Mouse (Mus musculus): Measurements from ENCODE around the gene Dmrta2. TPM values are rescaled to one million over a fixed set of nuclear protein-coding genes. Genes with fewer than 3 reads are reported as not detected.

Dmrta2 gene
- total RNA-seq, 4 experiments from 2014 or later, result 1.7 to 3.4 (median 2.2) TPM

GRCm38 (mm10) chr4:109979461-109980320 lies 1.8 kb downstream of the Dmrta2 start:
- no peak for DNase-seq (ENCODE audit: low spot score in 2 of 2)

GRCm38 (mm10) chr4:109980321-109981082 lies 2.6 kb downstream of the Dmrta2 start:
- no peak for DNase-seq (ENCODE audit: low spot score in 2 of 2)

- no peak for DNase-seq (ENCODE audit: low spot score in 2 of 2)
These were observed 3.4 kb downstream of the Dmrta2 start for GRCm38 (mm10) chr4:109981083-109981870.

- no peak for DNase-seq (ENCODE audit: low spot score in 2 of 2)
These were observed 4.2 kb downstream of the Dmrta2 start for GRCm38 (mm10) chr4:109981871-109982680.

GRCm38 (mm10) chr4:109982681-109983265 lies 4.9 kb downstream of the Dmrta2 start:
- DNase-seq (ENCODE audit: low spot score in 2 of 2), result no peak

- no peak for DNase-seq (ENCODE audit: low spot score in 2 of 2)
These were observed 5.6 kb downstream of the Dmrta2 start for GRCm38 (mm10) chr4:109983281-109984001.

- no peak for DNase-seq (ENCODE audit: low spot score in 2 of 2)
These were observed 6.2 kb downstream of the Dmrta2 start for GRCm38 (mm10) chr4:109984011-109984411.

GRCm38 (mm10) chr4:109984496-109985423 lies 6.9 kb downstream of the Dmrta2 start:
- DNase-seq (ENCODE audit: low spot score in 2 of 2), result no peak

- DNase-seq (ENCODE audit: low spot score in 2 of 2), result no peak
These were observed 7.7 kb downstream of the Dmrta2 start for GRCm38 (mm10) chr4:109985424-109986172.

GRCm38 (mm10) chr4:109986301-109986700 lies 8.4 kb downstream of the Dmrta2 start:
- no peak for DNase-seq (ENCODE audit: low spot score in 2 of 2)

GRCm38 (mm10) chr4:109986748-109987355 lies 9.0 kb downstream of the Dmrta2 start:
- no peak for DNase-seq (ENCODE audit: low spot score in 2 of 2)

- DNase-seq (ENCODE audit: low spot score in 2 of 2), result no peak
These were observed 9.9 kb downstream of the Dmrta2 start for GRCm38 (mm10) chr4:109987560-109988362.

- DNase-seq (ENCODE audit: low spot score in 2 of 2), result no peak
These were observed 10.6 kb downstream of the Dmrta2 start for GRCm38 (mm10) chr4:109988411-109988810.

GRCm38 (mm10) chr4:109989213-109989612 lies 11.4 kb downstream of the Dmrta2 start:
- no peak for DNase-seq (ENCODE audit: low spot score in 2 of 2)

GRCm38 (mm10) chr4:110006044-110006443 lies 28.2 kb downstream of the Dmrta2 start:
- DNase-seq (ENCODE audit: low spot score in 2 of 2), result no peak

GRCm38 (mm10) chr4:110019145-110019544 lies 41.3 kb downstream of the Dmrta2 start:
- DNase-seq (ENCODE audit: low spot score in 2 of 2), result no peak

- DNase-seq (ENCODE audit: low spot score in 2 of 2), result peak; percentile 66 to 87
These were observed 42.4 kb downstream of the Dmrta2 start for GRCm38 (mm10) chr4:110020255-110020654.

Measured in layer of hippocampus, adult 8-10 months (tissue).